Mouse (Mus musculus) mature B cell (primary cell): ENCODE results near the gene Spon2.

Experiments used
- in situ Hi-C: fragments of 300-500 bp; cut with MboI; formaldehyde crosslinking; loops from 2 replicates; pipeline ENCODE4 v1.14.3; 2019

Spon2 gene

DNA sequence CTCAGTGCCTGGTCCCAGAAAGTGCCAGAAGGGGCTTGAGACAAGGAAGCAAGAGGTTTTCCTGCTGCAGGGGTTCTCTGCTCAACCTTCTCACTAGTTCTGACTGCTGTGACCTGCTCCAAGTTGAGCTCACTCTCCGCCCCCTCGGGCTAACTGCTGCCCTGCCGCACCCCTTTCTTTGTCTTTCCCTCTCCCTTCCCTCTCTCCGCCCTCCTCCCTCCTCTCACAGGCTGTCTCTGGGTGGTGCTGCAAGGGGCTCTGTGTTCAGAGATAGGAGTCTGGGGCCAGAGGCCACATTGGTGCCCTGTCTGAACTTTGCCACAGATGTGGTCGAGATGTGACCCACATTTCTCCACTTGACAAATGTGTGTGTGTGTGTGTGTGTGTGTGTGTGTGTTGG is at the start of gene Spon2:
Gene Spon2 (minus strand): TSS at position 375 of the 400 bp plus-strand sequence.
- in situ Hi-C loops = no loop called here

- in situ Hi-C loops = no loop called here
Measured at GRCm38 (mm10) chr5:33254416-33254815, 36.2 kb upstream of the Spon2 start.

GRCm38 (mm10) chr5:33248186-33248585 is 29.9 kb upstream of the Spon2 start:
- in situ Hi-C loops = no loop called here

DNA sequence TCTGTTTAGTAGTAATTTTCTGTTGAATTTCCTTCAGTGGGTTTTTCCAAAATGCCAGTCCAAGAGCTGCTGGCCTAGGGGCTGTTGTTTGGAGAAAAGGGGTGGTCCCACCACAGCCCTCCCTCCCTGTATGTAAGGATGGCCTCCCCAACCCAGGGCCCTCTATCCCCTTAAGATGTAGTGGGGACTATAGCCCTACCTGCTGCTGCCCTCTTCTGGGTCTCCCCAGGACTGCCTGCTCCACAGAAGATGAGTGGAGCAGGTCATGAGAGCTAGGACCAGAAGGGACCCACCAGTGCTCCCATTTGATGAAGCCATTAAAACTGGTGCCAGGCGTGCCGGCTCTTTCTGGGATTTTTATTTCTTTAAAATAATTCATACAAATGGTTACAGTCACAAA is 29.1 kb upstream of the Spon2 start:
- in situ Hi-C loops = no loop called here

GRCm38 (mm10) chr5:33245701-33246100 is 27.4 kb upstream of the Spon2 start:
- in situ Hi-C loops = no loop called here

DNA sequence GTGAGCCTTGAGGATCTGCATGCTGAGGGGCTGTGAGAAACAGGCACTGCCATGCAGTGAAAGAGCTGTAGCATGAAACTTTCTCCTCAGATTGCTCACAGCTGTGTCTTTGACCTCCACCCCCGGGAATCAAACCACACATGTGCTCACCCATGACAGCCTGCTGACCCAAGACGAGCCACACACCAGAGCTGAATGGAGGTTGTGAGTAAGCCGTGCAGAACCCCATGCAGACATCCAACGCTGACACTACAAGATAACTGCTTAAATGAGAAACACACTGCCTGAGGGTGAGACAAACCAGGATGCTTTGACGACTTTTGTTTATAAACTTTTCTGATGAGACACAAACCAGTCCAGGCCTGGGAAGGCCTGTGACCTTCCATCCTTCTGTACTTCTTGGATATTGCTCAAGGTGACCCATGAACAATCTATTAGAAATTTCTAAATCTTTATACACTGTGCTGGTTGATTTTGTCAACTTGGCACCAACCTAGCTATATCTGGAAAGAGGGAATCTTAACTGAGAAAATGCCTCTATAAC is 26.2 kb upstream of the Spon2 start:
- in situ Hi-C loops = no loop called here

DNA sequence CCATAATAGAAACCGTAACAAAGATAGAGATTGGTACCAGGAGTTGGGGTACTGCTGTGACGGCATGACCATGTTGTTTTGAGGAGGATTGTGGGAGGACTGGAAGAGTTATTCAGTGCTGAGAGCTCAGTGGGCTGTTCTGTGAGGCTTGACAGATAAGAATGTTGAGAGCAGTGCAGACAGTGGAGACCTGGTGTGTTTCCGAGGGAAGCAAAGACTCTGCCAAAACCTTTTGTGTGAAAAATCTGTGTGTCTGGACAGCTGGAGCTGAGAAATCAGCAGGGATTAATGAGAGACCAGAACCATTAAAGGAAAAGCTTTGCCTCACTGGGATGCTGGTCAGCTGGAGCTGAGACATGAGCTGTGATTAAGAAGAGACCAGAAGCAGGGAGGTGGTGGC is 21.7 kb upstream of the Spon2 start:
- in situ Hi-C loops = no loop called here

GRCm38 (mm10) chr5:33239111-33239714 is 21.0 kb upstream of the Spon2 start:
- in situ Hi-C loops = no loop called here

DNA sequence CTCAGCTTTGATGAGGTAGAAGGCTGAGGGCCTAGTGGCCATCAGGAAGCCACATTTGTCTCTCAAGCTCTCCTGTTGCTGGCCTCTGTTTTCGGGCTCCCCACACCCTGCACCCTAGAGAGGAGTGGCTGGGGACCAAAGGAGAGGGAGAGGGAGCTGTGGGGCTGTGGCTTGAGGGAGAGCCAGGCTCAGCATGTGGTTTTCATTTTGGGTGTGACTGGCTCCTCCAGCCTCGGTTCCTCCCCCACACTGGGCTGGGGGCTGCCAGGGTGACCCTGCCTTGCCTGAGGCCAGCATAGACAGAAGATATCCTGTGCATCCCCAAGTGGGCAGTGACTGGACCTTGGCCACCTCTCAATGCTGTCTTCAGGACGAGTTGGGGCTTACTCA is 20.0 kb upstream of the Spon2 start:
- in situ Hi-C loops = no loop called here

DNA sequence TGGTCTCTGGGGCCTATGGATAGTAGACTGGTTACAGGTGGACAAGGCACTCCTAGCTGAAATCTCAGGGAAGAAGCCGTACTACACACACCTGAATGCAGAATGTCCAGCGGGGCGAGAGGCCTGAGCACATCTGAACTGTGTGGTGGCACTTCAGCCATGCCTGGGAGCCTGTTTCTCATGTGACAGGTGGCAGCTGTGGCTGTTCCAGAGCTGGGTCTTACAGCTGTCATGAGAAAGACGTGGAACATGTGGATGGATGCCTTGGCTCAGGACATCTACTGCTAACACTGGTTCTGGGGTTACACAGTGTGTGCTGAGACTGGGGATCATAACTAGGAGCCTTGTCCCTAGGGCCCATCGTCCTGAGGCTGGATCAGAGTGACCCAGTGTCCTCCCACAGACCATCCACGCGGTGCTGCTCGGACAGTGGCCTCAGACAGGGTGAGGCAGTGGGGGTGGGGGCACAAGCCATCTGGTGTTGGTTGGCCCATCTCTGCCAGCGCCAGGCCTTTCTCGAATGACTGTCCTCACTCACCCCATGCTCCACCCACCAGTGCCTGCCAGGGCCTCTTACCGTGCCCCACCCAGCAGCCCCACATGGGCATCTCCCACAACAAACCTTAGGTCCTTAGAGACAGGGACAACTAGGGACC is 19.5 kb upstream of the Spon2 start:
- in situ Hi-C loops = no loop called here

GRCm38 (mm10) chr5:33234391-33235031 is 16.3 kb upstream of the Spon2 start:
- in situ Hi-C loops = no loop called here

GRCm38 (mm10) chr5:33232791-33233190 is 14.5 kb upstream of the Spon2 start:
- in situ Hi-C loops = no loop called here

DNA sequence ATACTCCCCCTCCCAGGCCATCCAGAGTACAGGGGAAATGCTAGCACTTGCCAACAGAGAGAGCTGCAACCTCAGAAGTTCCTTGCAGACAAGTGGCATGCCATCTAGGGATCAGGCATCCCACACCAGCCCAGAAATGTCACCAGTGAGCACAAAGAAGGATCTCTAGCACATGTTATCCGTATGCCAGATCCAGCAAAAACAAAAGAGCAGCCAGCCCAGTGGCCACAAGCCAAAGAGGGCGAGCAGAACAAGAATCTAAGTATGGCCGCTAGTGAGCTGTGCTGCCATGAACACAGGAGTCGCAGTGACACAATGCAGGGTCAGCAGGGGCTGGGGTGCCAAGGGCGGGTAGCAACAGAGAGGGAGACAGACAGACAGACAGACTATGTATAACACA is 12.0 kb upstream of the Spon2 start:
- in situ Hi-C loops = no loop called here

DNA sequence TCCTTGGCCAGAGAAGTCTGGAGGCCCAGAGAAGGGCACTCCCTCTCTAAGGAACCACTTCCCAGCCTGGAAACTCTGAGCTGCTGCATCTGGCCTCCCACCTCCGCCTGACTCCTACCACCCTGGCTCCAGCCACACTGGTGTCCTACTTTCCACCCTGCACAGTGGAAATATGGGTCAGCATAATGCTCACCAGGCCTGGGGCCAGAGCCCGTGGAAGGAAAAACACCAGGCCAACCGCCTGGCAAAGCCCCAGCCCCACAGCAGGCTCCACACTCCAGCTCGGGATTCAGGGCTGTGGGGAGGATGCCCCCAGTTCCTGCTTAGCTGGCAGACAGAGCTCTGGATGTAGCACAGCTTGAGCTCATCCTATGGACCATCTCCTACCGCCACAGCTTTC is 10.2 kb upstream of the Spon2 start:
- in situ Hi-C loops = no loop called here

DNA sequence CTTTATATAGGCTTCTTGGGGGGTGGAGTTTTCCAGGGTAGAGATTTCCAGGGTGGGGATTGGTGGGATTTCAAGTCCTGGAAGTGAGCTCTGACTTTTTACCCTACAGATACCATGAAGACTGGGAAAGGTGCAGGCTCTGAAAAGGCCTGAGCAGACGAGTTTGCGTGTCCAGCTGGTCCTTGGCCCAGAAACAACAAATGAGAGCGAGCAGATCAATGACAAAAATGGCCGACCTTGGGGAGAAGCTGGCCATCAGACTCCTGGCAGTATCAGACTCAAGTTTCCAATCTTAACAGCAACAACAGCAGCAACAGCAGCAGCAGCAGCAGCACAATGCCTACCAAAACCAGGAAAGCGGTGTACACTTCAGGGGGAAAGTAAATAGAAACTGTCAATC is 7.4 kb upstream of the Spon2 start:
- in situ Hi-C loops = no loop called here

DNA sequence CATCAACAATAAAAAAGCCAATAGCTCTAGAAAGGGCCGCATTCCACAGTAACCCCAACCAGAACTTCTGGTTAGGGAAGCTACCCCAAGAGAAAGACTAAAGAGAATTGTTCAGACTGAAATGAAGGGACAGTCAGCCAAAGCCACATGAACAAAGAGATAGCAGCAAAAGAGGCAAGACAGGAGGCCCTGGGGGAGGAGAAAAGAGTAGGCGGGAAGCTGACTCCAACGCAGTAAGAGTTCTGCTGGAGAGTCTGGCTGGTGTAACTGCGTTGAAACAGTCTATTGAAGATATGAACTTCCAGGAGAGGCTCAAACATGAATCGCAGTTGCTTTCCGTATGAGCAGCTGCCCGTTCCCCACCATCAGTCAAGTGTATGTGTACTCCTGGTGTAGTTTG is 6.2 kb upstream of the Spon2 start:
- in situ Hi-C loops = no loop called here

DNA sequence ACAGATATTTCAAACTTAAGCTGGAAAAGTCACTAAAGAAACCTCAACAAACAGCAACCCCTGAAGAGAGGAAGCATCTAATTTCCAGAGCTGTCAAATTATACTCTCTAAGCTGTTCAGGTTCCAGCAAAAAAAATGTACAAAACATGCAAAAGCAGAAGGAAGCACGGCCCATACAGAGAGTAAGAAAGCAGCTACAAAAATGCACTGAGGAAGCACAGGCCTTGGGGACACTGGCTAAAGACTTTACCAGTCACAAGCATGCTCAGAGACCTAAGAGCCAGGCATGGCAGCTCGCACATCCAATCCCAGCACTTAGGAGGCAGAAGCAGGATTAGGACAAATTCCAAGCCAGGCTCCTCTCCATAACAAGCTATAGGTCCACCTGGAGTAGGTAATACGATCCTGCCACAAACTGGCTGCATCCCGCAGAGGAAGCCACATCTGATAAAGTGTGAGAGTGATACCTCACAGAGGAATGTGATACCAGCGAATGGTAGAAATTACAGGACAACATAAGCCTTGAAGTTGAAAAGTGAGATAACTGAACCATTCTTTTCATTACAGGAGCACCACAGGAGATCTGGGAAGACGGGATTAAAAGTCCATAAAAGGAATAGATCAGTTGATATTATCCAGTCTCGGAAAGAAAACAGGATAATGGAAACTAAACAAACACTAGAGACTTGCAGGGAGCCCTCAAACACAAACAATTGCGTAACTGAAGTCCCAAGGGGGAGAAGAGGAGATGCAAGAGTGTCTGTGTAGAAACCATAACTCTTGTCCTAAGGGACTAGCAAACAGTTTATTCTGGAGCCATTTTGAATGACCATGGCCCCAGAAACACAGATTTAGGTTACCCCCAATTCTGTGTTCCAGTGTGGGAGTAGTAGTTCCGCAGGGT is 4.8 kb upstream of the Spon2 start:
- in situ Hi-C loops = no loop called here

- in situ Hi-C loops = no loop called here
Measured at GRCm38 (mm10) chr5:33222389-33222788, 4.1 kb upstream of the Spon2 start.

DNA sequence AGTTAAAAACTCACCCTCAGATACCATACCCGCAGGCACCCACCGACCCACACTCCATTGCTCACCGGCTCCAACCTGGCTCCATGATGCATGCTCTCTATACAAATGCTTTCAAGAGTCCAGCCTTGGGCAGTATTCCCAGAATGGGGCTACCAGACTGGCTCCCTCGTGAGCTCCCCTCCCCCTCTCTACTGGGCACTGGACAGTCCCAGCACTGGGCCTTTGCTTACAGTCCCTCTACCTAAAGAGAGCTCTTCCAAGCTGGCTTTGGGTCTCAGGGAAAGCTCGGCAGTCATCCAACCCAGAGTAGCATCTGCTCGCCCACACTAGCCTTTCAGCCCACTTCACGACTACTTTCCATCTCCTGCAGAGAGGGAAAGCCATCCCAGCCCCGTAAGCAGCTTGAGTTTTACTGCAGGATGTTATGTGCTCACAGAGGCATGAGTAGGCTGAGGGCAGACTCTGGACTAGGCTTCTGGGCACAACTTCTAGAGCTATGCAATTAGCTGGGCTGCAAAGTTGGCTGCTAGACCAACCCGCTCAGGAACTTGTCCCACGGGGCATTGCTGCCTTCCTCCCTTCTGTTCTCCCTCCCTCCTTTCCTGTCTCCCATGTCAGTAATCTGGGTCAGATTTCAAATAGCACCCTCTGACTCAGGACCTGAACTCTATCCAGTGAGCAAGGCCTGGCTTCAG is 2.2 kb upstream of the Spon2 start:
- in situ Hi-C loops = no loop called here

DNA sequence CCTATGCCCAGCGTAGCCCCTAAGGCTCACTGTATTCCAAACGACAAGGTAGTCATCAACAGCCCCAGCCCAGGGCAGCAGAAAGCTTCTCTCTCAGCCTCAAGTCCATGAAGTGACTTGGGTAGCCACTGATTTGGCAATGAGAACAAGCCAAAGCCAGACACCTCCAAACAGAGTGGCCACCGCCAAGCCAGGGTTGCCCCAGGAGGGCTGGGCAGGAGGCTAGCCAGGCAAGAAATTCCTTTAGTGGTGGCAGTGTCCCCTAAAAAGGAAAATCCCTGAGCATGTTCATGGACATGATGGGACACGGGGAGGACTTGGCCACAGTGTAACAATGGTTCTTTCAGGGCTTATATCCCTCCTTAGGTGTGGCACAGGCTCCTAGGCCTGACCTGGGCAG is 1.6 kb upstream of the Spon2 start:
- in situ Hi-C loops = no loop called here

GRCm38 (mm10) chr5:33218746-33219449 is 643 bp upstream of the Spon2 start:
- in situ Hi-C loops = no loop called here
